Mouse (Mus musculus): Measurements from ENCODE around the gene Mrpl12. TPM values are rescaled to one million over a fixed set of nuclear protein-coding genes. Genes with fewer than 3 reads are reported as not detected.
"Not testable (repeated sequence)": the region's sequence is repeated elsewhere in the genome, so short reads cannot be mapped to it uniquely, and the experiment has no call there.

Mrpl12 gene
- polyA plus RNA-seq, 1 experiment from 2014 or later = 133 TPM

DNA sequence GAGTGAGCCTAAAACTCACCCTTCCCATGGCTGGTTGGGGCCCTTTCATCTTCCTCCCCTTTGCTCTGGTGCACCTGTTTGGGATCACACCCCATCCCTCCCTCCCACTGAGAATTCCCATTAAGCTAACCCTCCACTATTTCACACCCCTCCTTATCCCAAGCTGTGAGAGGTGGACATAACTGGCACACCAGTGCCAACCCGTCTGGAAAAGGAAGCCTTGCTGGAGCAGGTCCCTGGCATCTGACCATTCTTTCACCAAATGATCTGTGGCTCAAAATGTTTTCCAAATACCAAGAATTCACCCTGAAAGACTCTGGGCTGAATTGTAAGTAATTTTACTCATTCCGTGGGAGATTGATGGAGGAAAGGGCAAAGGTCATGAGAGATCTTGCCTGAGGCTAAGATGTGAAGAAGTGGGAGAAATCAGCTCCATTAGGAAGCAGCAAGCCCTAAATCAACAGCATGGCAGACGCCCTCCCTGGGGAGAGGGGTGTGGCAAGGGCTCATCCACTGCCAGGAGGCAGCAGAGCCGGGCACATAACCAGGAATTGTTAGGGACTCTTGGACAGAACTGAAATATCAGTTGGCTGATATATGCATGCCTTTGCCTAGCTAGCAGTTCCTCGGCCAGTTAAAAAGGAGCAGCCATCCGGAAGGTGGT, 28.5 kb downstream of the Mrpl12 start:
- no peak overlapping the region for H3K27ac ChIP-seq (replicated peaks)
- DNase-seq (ENCODE audit: low spot score) (no peak), ATAC-seq (ENCODE audit: low FRiP score, low TSS enrichment) (no peak)
- no peaks in the 10 kb centered on the region for H3K36me3 ChIP-seq (ENCODE audit: control insufficient read depth, insufficient read depth, low read length)
- no peak overlapping the region for H3K9ac ChIP-seq (ENCODE audit: low read length)
- H3K9me3 ChIP-seq (ENCODE audit: control insufficient read depth, low read length) = no peaks in the 10 kb centered on the region
- H3K4me3 ChIP-seq (ENCODE audit: low read depth, low read length) = no peak overlapping the region
- TF ChIP-seq CTCF (IDR thresholded peaks at IDR 0.05; ENCODE audit: low read depth) = no peak
- TF ChIP-seq EP300 (optimal IDR thresholded peaks at IDR 0.05) = no peak
- H3K4me1 ChIP-seq (replicated peaks; ENCODE audit: control insufficient read depth, insufficient read depth) = 0 out of 2 replicates have a peak, but pooled peaks cover 5% of the 10 kb centered on the region
- no peak overlapping the region for H3K4me2 ChIP-seq (replicated peaks; ENCODE audit: low read depth)
- WGBS = 26% methylated on average over 6 of the region's 6 CpGs
- no peaks in the 10 kb centered on the region for H3K27me3 ChIP-seq (ENCODE audit: control insufficient read depth, insufficient read depth, low read length)

GRCm38 (mm10) chr11:120514262-120514661, 29.8 kb downstream of the Mrpl12 start:
- H3K4me1 ChIP-seq (replicated peaks; ENCODE audit: control insufficient read depth, insufficient read depth); ATAC-seq (ENCODE audit: low FRiP score, low TSS enrichment); H3K9me3 ChIP-seq (ENCODE audit: control insufficient read depth, low read length); DNase-seq (ENCODE audit: low spot score); H3K27me3 ChIP-seq (ENCODE audit: control insufficient read depth, insufficient read depth, low read length); H3K9ac ChIP-seq (ENCODE audit: low read length); H3K4me2 ChIP-seq (replicated peaks; ENCODE audit: low read depth); H3K36me3 ChIP-seq (ENCODE audit: control insufficient read depth, insufficient read depth, low read length); H3K4me3 ChIP-seq (ENCODE audit: low read depth, low read length); H3K27ac ChIP-seq (replicated peaks): not testable (repeated sequence)
- WGBS = 80% methylated on average over 2 of the region's 2 CpGs

DNA sequence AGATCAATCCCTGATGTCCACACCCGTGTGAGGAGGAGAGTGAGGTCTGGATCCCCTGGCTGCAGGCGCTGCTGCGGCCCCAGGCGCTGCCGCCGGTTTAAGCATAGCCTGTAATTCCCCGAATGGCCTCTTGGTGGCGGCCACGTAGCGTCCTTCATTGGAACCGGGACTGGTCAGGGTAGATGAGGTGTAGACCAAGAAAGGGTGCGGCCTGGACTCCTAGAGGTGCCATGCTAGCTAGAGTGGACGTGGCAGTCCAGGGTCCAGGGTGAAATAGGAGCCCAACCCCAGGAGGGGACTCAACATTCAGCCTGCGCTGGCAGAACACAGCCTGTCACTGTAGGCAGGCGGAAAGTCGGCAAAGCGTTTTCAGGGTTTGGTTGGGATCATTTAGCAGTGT, 31.2 kb downstream of the Mrpl12 start:
- no peaks in the 10 kb centered on the region for H3K4me1 ChIP-seq (replicated peaks; ENCODE audit: control insufficient read depth, insufficient read depth)
- no peak overlapping the region for H3K4me3 ChIP-seq (ENCODE audit: low read depth, low read length)
- no peaks in the 10 kb centered on the region for H3K36me3 ChIP-seq (ENCODE audit: control insufficient read depth, insufficient read depth, low read length)
- TF ChIP-seq CTCF (IDR thresholded peaks at IDR 0.05; ENCODE audit: low read depth) (peak; percentile 99), EP300 (optimal IDR thresholded peaks at IDR 0.05) (no peak)
- 19% methylated on average over 17 of the region's 17 CpGs for WGBS
- no peak overlapping the region for H3K4me2 ChIP-seq (replicated peaks; ENCODE audit: low read depth)
- H3K27ac ChIP-seq (replicated peaks) = no peak overlapping the region
- ATAC-seq (ENCODE audit: low FRiP score, low TSS enrichment) (peak; percentile 73), DNase-seq (ENCODE audit: low spot score) (peak; percentile 92)
- H3K27me3 ChIP-seq (ENCODE audit: control insufficient read depth, insufficient read depth, low read length) = no peaks in the 10 kb centered on the region
- no peaks in the 10 kb centered on the region for H3K9me3 ChIP-seq (ENCODE audit: control insufficient read depth, low read length)
- no peak overlapping the region for H3K9ac ChIP-seq (ENCODE audit: low read length)

DNA sequence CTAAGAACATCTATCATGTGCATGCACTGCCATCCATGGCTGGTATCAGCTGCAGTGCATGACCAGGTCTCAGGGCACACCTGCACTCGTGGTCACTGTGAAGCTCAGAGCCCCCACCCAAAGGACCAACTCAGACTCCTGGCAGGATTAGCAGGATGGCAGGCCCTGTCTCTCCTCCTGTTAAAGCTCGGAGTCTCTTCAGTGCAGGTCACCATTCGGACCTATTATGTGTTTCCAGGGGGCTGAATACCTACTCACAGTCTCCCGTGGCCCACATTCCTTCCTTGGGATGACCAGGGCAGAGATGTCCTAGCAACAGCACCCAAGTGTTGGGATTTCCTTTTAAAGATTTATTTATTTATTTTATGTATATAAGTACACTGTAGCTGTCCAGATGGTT, 32.7 kb downstream of the Mrpl12 start:
- Histone ChIP-seq H3K4me2 (replicated peaks; ENCODE audit: low read depth) (no peak overlapping the region), H3K27me3 (ENCODE audit: control insufficient read depth, insufficient read depth, low read length) (no peaks in the 10 kb centered on the region), H3K36me3 (ENCODE audit: control insufficient read depth, insufficient read depth, low read length) (no peaks in the 10 kb centered on the region), H3K9ac (ENCODE audit: low read length) (no peak overlapping the region), H3K4me3 (ENCODE audit: low read depth, low read length) (no peak overlapping the region), H3K4me1 (replicated peaks; ENCODE audit: control insufficient read depth, insufficient read depth) (no peaks in the 10 kb centered on the region), H3K27ac (replicated peaks) (no peak overlapping the region), H3K9me3 (ENCODE audit: control insufficient read depth, low read length) (no peaks in the 10 kb centered on the region)
- ATAC-seq (ENCODE audit: low FRiP score, low TSS enrichment) (no peak), DNase-seq (ENCODE audit: low spot score) (no peak)
- WGBS = 83% methylated on average over 4 of the region's 4 CpGs
- TF ChIP-seq CTCF (IDR thresholded peaks at IDR 0.05; ENCODE audit: low read depth) = no peak
- no peak for TF ChIP-seq EP300 (optimal IDR thresholded peaks at IDR 0.05)

GRCm38 (mm10) chr11:120518027-120518426, 33.6 kb downstream of the Mrpl12 start:
- no peaks in the 10 kb centered on the region for H3K9me3 ChIP-seq (ENCODE audit: control insufficient read depth, low read length)
- ATAC-seq (ENCODE audit: low FRiP score, low TSS enrichment) (peak; percentile 58), DNase-seq (ENCODE audit: low spot score) (peak; percentile 51)
- no peak overlapping the region for H3K9ac ChIP-seq (ENCODE audit: low read length)
- TF ChIP-seq EP300 (optimal IDR thresholded peaks at IDR 0.05) = no peak
- no peak for TF ChIP-seq CTCF (IDR thresholded peaks at IDR 0.05; ENCODE audit: low read depth)
- no peak overlapping the region for H3K4me3 ChIP-seq (ENCODE audit: low read depth, low read length)
- H3K4me1 ChIP-seq (replicated peaks; ENCODE audit: control insufficient read depth, insufficient read depth) = no peaks in the 10 kb centered on the region
- no peaks in the 10 kb centered on the region for H3K36me3 ChIP-seq (ENCODE audit: control insufficient read depth, insufficient read depth, low read length)
- 39% methylated on average over 6 of the region's 6 CpGs for WGBS
- no peak overlapping the region for H3K4me2 ChIP-seq (replicated peaks; ENCODE audit: low read depth)
- H3K27ac ChIP-seq (replicated peaks) = peak overlapping the region; percentile 82
- no peaks in the 10 kb centered on the region for H3K27me3 ChIP-seq (ENCODE audit: control insufficient read depth, insufficient read depth, low read length)

DNA sequence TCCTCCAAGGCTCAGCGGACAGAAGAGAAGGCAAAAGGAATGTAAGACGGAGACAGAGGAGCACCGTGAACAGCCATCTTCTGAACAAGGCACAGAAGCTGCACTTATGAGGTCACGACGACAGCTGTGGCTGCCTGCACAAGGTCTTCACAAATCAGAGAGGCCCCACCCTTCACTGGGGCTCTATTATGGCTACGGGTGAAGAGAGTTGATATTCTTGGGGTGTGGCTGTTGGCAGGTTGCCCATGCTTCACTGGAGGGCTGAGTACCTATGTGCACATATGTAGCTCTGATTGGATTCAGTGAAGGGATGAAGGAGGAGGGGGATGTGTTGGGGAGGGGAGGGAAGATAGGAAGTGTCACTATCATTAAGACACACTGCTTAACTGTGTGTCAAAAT, 34.1 kb downstream of the Mrpl12 start:
- DNase-seq (ENCODE audit: low spot score) (peak; percentile 89), ATAC-seq (ENCODE audit: low FRiP score, low TSS enrichment) (peak; percentile 66)

More for the DNA sequence above, 34.1 kb downstream of the Mrpl12 start:
- Histone ChIP-seq H3K4me1 (replicated peaks; ENCODE audit: control insufficient read depth, insufficient read depth) (no peaks in the 10 kb centered on the region), H3K27me3 (ENCODE audit: control insufficient read depth, insufficient read depth, low read length) (no peaks in the 10 kb centered on the region), H3K4me3 (ENCODE audit: low read depth, low read length) (no peak overlapping the region), H3K36me3 (ENCODE audit: control insufficient read depth, insufficient read depth, low read length) (no peaks in the 10 kb centered on the region), H3K27ac (replicated peaks) (peak overlapping the region; percentile 82), H3K4me2 (replicated peaks; ENCODE audit: low read depth) (0 out of 2 replicates have a peak overlapping the region, but pooled peaks have one; percentile 4), H3K9ac (ENCODE audit: low read length) (no peak overlapping the region), H3K9me3 (ENCODE audit: control insufficient read depth, low read length) (no peaks in the 10 kb centered on the region)
- WGBS = 29% methylated on average over 6 of the region's 6 CpGs
- TF ChIP-seq EP300 (optimal IDR thresholded peaks at IDR 0.05) (no peak), CTCF (IDR thresholded peaks at IDR 0.05; ENCODE audit: low read depth) (no peak)
